ENCODE assay signal across 17 mouse cellular contexts in the genomic region with DNA sequence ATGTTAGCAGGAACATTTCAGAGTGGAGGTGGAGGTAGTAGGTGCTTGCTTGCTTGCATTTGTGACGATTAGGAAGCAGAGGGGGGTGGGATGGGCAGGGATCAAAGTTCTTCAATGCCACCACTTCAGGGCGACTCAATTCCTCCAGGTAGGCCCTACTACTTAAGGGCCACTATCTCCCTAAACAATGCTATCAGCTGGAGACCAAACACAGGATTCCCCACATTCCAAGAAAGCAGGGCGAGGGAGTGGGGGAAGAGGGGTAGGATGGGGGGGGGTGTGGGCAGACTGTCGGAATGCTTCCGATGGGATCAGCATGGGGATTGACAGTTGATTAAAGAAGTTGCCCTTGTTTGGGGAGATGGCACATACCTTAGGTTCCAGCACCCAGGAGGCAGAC. TPM values are rescaled to one million over a fixed set of nuclear protein-coding genes. Genes with fewer than 3 reads are reported as not detected.
"Had no signal": no experiment of that assay in that cellular context is flagged by ENCODE, and none has a peak within 500 bp of the region (broad histone marks: within the 10 kb centered on the region; RNA-seq: fewer than 3 reads in every experiment).

No protein-coding gene starts in this region.

- DNase-seq: cerebellum, postnatal 10 days; cerebellum, postnatal 14 days; cerebellum, postnatal 25 days; cerebellum, postnatal 36 days; embryo, embryonic 11 days; forebrain, postnatal 0 days; gastrocnemius, adult 2 months; gastrocnemius, postnatal 10 days; gastrocnemius, postnatal 14 days; gastrocnemius, postnatal 25 days; gastrocnemius, postnatal 36 days; heart, adult 11 months; heart, adult 18-20 months; heart, adult 2 months had no signal

RNA-seq across cellular contexts. Expression of a gene that starts 16.0 kb away (rescaled TPM):
- total RNA-seq: gastrocnemius, adult 18-20 months; gastrocnemius, adult 2 months; gastrocnemius, adult 8-10 months; heart, adult 18-20 months; heart, adult 2 months; heart, adult 8-10 months had no signal
